Comparison of ENCODE assay signal across 19 mouse cellular contexts in genomic region chr11:109081454-109081853, GRCm38 (mm10).
"Had no signal": no experiment of that assay in that cellular context is flagged by ENCODE, and none has a peak within 500 bp of the region (broad histone marks: within the 10 kb centered on the region; RNA-seq: fewer than 3 reads in every experiment).

No protein-coding gene starts in this region.

- ATAC-seq: intestine, embryonic 15.5 days; liver, embryonic 12.5 days; midbrain, embryonic 15.5 days had no signal

- H3K9ac ChIP-seq: intestine, embryonic 15.5 days; kidney, embryonic 15.5 days; liver, embryonic 12.5 days; liver, embryonic 15.5 days; midbrain, embryonic 12.5 days; midbrain, embryonic 15.5 days; neural tube, embryonic 13.5 days had no signal

- DNase-seq: kidney, adult 11 months; kidney, adult 8-10 months; kidney, postnatal 10 days; kidney, postnatal 36 days; layer of hippocampus, postnatal 36 days; liver; lung, adult 18-20 months; lung, postnatal 14 days; lung, postnatal 4 days; right cerebral cortex, postnatal 4 days; thymus, postnatal 25 days had no signal

- H3K9me3 ChIP-seq: intestine, embryonic 15.5 days; kidney, embryonic 15.5 days; liver, embryonic 12.5 days; liver, embryonic 15.5 days; midbrain, embryonic 12.5 days; midbrain, embryonic 15.5 days; neural tube, embryonic 13.5 days had no signal

- H3K4me2 ChIP-seq: intestine, embryonic 15.5 days; kidney, embryonic 15.5 days; liver, embryonic 12.5 days; liver, embryonic 15.5 days; midbrain, embryonic 12.5 days; midbrain, embryonic 15.5 days; neural tube, embryonic 13.5 days had no signal

- H3K4me3 ChIP-seq: intestine, embryonic 15.5 days; kidney, embryonic 15.5 days; left cerebral cortex, adult 2 months; liver, embryonic 12.5 days; liver, embryonic 15.5 days; midbrain, embryonic 12.5 days; midbrain, embryonic 15.5 days; neural tube, embryonic 13.5 days had no signal

- H3K36me3 ChIP-seq: intestine, embryonic 15.5 days; kidney, embryonic 15.5 days; liver, embryonic 12.5 days; liver, embryonic 15.5 days; midbrain, embryonic 12.5 days; midbrain, embryonic 15.5 days; neural tube, embryonic 13.5 days had no signal

- H3K4me1 ChIP-seq: intestine, embryonic 15.5 days; liver, embryonic 12.5 days; liver, embryonic 15.5 days; midbrain, embryonic 12.5 days had no signal

- H3K27me3 ChIP-seq: intestine, embryonic 15.5 days; kidney, embryonic 15.5 days; liver, embryonic 12.5 days; liver, embryonic 15.5 days; midbrain, embryonic 12.5 days; midbrain, embryonic 15.5 days; neural tube, embryonic 13.5 days had no signal

- H3K27ac ChIP-seq: intestine, embryonic 15.5 days; kidney, embryonic 15.5 days; left cerebral cortex, adult 2 months; liver, embryonic 12.5 days; liver, embryonic 15.5 days; midbrain, embryonic 12.5 days; midbrain, embryonic 15.5 days; neural tube, embryonic 13.5 days had no signal
